Mouse (Mus musculus) left cerebral cortex, postnatal 4 days (tissue): ENCODE measurements around the gene Tmub2. TPM values are rescaled to one million over a fixed set of nuclear protein-coding genes. Genes with fewer than 3 reads are reported as not detected.
A peak's percentile ranks its signal among the peaks of the same experiment; 100 is the strongest.

Experiments
- DNase-seq: peaks from one replicate; pipeline ENCODE4 v3.0.0-alpha.2; 2022
- intact Hi-C: fragments of 180-260 bp; cut with DNase I; formaldehyde crosslinking; loops from one replicate; pipeline ENCODE4 v1.15.1; 2025
- total RNA-seq, 2 experiments: library from RNA; stranded (reverse); gene quantifications; 2 replicates each; pipeline ENCODE4 v1.2.3; 2021

The Tmub2 gene
- total RNA-seq, 2 experiments from 2014 or later = 53.6 to 56.1 TPM

- DNase-seq = no peak
- intact Hi-C loops = loop anchor here (5.0 kb wide), 2 partner anchors 114 to 134 kb away; partner anchors contain the start of gene Grn
These were observed 13.1 kb downstream of the Tmub2 start for GRCm38 (mm10) chr11:102297577-102298556.

GRCm38 (mm10) chr11:102299839-102300238 lies 15.1 kb downstream of the Tmub2 start:
- intact Hi-C loops = loop anchor here (5.0 kb wide), 2 partner anchors 112 to 132 kb away; partner anchors contain the start of gene Grn
- peak; percentile 74 for DNase-seq

- intact Hi-C loops = no loop called here
- DNase-seq = no peak
These were observed 19.4 kb downstream of the Tmub2 start for GRCm38 (mm10) chr11:102304141-102304540.

- intact Hi-C loops = no loop called here
These were observed 20.6 kb downstream of the Tmub2 start for GRCm38 (mm10) chr11:102305359-102305758.

GRCm38 (mm10) chr11:102308104-102308503 lies 23.4 kb downstream of the Tmub2 start:
- no peak for DNase-seq
- intact Hi-C loops = no loop called here

More at GRCm38 (mm10) chr11:102305359-102305758, 20.6 kb downstream of the Tmub2 start:
- no peak for DNase-seq

GRCm38 (mm10) chr11:102308979-102309378 lies 24.2 kb downstream of the Tmub2 start:
- intact Hi-C loops = no loop called here
- peak; percentile 96 for DNase-seq

GRCm38 (mm10) chr11:102309821-102310617 lies 25.3 kb downstream of the Tmub2 start:
- intact Hi-C loops = no loop called here
- peak; percentile 13 for DNase-seq

- peak; percentile 32 for DNase-seq
- intact Hi-C loops = no loop called here
These were observed 26.3 kb downstream of the Tmub2 start for GRCm38 (mm10) chr11:102310768-102311695.

GRCm38 (mm10) chr11:102311966-102312365 lies 27.2 kb downstream of the Tmub2 start:
- intact Hi-C loops = no loop called here
- no peak for DNase-seq

GRCm38 (mm10) chr11:102312586-102312985 lies 27.9 kb downstream of the Tmub2 start:
- intact Hi-C loops = no loop called here

GRCm38 (mm10) chr11:102314321-102314720 lies 29.6 kb downstream of the Tmub2 start:
- DNase-seq = no peak
- intact Hi-C loops = no loop called here

More at GRCm38 (mm10) chr11:102312586-102312985, 27.9 kb downstream of the Tmub2 start:
- no peak for DNase-seq

- intact Hi-C loops = loop anchor here (5.0 kb wide), 1 partner anchor 91 kb away; the partner anchor contains the start of gene Slc25a39
- DNase-seq = peak; percentile 30
These were observed 31.2 kb downstream of the Tmub2 start for GRCm38 (mm10) chr11:102315690-102316571.

- intact Hi-C loops = loop anchor here (5.0 kb wide), 1 partner anchor 91 kb away; the partner anchor contains the start of gene Slc25a39
- DNase-seq = peak; percentile 87
These were observed 32.0 kb downstream of the Tmub2 start for GRCm38 (mm10) chr11:102316572-102317297.

GRCm38 (mm10) chr11:102317298-102317900 lies 32.7 kb downstream of the Tmub2 start:
- intact Hi-C loops = loop anchor here (5.0 kb wide), 1 partner anchor 90 kb away; the partner anchor contains the start of gene Slc25a39
- DNase-seq = peak; percentile 65

- DNase-seq = peak; percentile 78
- intact Hi-C loops = loop anchor here (5.0 kb wide), 1 partner anchor 89 kb away; the partner anchor contains the start of gene Slc25a39
These were observed 33.3 kb downstream of the Tmub2 start for GRCm38 (mm10) chr11:102317901-102318575.

- intact Hi-C loops = loop anchor here (5.0 kb wide), 1 partner anchor 89 kb away; the partner anchor contains the start of gene Slc25a39
- DNase-seq = peak; percentile 48
These were observed 34.1 kb downstream of the Tmub2 start for GRCm38 (mm10) chr11:102318576-102319409.
